Mouse (Mus musculus) left cerebral cortex, postnatal 25 days (tissue): ENCODE measurements around the gene Gm15319. TPM values are rescaled to one million over a fixed set of nuclear protein-coding genes. Genes with fewer than 3 reads are reported as not detected.
"Not testable (repeated sequence)": the region's sequence is repeated elsewhere in the genome, so short reads cannot be mapped to it uniquely, and the experiment has no call there.

Experiments used
- DNase-seq, 2 experiments: peaks; one replicate each; pipeline ENCODE4 v3.0.0; 2022; ENCODE audit warnings: low spot score in 2 of 2, mixed read lengths in 1 of 2
- intact Hi-C: fragments of 180-260 bp; cut with DNase I; formaldehyde crosslinking; loops from one replicate; pipeline ENCODE4 v1.15.1; 2025
- total RNA-seq, 2 experiments: library from RNA; stranded (reverse); gene quantifications; 2 replicates each; pipeline ENCODE4 v1.2.3; 2021

Gene Gm15319
- total RNA-seq, 2 experiments from 2014 or later, result 0.71 to 1.3 TPM

DNA sequence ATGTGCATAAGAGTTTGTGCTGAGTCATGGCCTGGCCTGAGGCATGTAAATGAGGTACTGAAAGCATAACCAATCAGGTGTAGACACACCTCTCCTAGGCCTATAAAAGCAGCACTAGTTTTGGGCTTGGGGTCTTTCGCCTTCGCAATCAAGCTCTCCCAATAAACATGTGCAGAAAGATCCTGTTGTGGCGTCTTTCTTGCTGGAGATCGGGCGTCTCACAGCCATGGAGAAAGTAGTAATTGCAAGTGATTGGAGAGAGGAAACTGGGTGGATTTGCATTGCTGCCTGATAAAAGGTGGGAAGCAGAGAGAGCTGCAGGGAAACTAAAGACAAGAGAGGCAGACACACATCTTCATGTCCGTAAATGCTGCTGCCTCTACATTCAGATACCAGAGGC is 60.3 kb downstream of the Gm15319 start:
- intact Hi-C loops, result not testable (repeated sequence)

GRCm38 (mm10) chr8:20300042-20300441 is 63.0 kb downstream of the Gm15319 start:
- intact Hi-C loops, result not testable (repeated sequence)

More for the DNA sequence above, 60.3 kb downstream of the Gm15319 start:
- DNase-seq, result not testable (repeated sequence)

GRCm38 (mm10) chr8:20297939-20298505 is 65.0 kb downstream of the Gm15319 start:
- peak; percentile 10 to 40 for DNase-seq

More at GRCm38 (mm10) chr8:20300042-20300441, 63.0 kb downstream of the Gm15319 start:
- DNase-seq, result not testable (repeated sequence)

GRCm38 (mm10) chr8:20296803-20297702 is 66.0 kb downstream of the Gm15319 start:
- intact Hi-C loops, result not testable (repeated sequence)
- DNase-seq, result peak; percentile 74 to 89

More at GRCm38 (mm10) chr8:20297939-20298505, 65.0 kb downstream of the Gm15319 start:
- intact Hi-C loops, result not testable (repeated sequence)

GRCm38 (mm10) chr8:20295881-20296280 is 67.1 kb downstream of the Gm15319 start:
- DNase-seq, intact Hi-C loops: not testable (repeated sequence)

GRCm38 (mm10) chr8:20294826-20295225 is 68.2 kb downstream of the Gm15319 start:
- peak in 1 of 2 experiments; percentile 9 for DNase-seq
- intact Hi-C loops, result not testable (repeated sequence)

DNA sequence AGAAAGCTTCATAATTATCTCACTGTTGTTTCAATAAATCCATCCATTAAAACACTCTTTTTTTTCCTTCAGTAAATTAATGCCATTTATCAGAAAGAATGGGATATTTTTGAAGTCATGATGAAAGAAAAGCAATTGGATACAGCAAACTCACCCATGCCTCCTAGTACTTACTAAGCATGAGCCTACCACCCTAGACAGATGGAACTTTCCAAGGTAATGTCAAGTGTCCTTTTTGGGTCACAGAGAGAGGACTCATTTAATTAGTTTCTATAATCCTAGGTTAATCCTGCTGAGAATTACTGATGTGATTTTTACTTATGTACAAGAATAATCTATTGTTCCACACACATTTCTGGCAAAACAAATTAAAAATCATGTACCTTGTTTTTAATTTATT is 69.0 kb downstream of the Gm15319 start:
- peak in 1 of 2 experiments; percentile 4 for DNase-seq
- intact Hi-C loops, result not testable (repeated sequence)

GRCm38 (mm10) chr8:20290015-20290414 is 73.0 kb downstream of the Gm15319 start:
- intact Hi-C loops, DNase-seq: not testable (repeated sequence)

- peak; percentile 38 to 45 for DNase-seq
- intact Hi-C loops, result not testable (repeated sequence)
Measured at GRCm38 (mm10) chr8:20288878-20289277, 74.1 kb downstream of the Gm15319 start.

DNA sequence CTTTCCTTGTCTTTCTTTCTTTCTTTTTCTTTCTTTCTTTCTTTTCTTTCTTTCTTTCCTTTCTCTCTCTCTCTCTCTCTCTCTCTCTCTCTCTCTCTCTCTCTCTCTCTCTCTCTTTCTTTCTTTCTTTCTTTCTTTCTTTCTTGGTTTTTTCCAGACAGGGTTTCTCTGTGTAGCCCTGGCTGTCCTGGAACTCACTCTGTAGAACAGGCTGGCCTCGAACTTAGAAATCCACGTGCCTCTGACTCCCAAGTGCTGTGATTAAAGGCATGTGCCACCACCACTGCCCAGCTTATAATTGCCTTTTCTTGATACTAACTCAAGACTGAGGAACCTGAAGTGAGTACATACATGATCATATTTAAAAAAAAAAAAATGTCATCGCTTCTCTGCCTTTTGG is 75.3 kb downstream of the Gm15319 start:
- DNase-seq, intact Hi-C loops: not testable (repeated sequence)
